Mouse (Mus musculus) heart, adult 18-20 months (tissue): ENCODE data around the gene C1qtnf5. TPM values are rescaled to one million over a fixed set of nuclear protein-coding genes. Genes with fewer than 3 reads are reported as not detected.
A peak's percentile ranks its signal among the peaks of the same experiment; 100 is the strongest.

Source experiments
- DNase-seq, 2 experiments: peaks; one replicate each; pipeline ENCODE4 v3.0.0; 2021 to 2022; ENCODE audit warnings: mixed read lengths in 1 of 2
- total RNA-seq, 2 experiments: library from RNA; stranded (reverse); gene quantifications; 2 replicates each; pipeline ENCODE4 v1.2.3; 2021

Gene C1qtnf5
- total RNA-seq, 2 experiments from 2014 or later, result 5.6 to 5.9 TPM

DNA sequence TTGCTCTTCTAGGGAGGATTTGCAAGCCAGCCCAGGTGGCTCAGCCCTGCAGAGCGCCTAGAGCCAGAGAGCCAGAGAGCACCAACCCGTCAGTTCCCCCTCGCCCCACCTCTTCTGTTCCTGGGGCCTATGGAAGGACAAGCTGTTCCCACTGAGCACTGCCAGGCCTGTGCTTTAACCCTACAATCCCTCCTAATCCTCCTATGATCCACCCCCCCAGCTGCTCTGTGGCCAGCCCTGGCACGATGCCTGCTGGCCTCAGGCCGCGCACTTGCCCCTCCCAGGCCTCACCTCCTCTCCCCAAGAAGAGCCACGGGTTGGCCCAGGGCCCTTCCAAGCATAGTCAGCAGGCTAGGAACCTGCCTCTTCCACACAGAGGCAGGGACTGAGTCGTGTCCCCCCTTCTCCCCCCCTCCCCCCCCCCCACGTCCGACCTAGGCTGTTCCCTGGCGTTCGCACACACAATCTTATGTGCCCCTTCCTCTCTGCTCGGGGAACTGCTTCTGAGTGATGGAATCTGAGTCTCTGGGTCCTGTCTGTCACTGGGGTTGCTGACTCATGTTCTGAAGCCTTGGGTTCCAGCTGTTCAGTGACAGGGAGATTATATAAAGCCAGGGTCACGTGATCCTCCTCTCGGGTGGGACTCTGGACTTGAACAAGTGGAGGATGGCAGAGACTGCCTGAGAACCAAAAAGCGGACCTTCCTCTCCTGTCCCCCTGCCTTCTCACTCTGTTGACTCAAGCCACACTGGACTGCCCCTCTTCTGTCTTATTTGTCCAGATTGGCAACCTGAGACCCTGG, 27.9 kb upstream of the C1qtnf5 start:
- DNase-seq, result peak; percentile 88 to 93

DNA sequence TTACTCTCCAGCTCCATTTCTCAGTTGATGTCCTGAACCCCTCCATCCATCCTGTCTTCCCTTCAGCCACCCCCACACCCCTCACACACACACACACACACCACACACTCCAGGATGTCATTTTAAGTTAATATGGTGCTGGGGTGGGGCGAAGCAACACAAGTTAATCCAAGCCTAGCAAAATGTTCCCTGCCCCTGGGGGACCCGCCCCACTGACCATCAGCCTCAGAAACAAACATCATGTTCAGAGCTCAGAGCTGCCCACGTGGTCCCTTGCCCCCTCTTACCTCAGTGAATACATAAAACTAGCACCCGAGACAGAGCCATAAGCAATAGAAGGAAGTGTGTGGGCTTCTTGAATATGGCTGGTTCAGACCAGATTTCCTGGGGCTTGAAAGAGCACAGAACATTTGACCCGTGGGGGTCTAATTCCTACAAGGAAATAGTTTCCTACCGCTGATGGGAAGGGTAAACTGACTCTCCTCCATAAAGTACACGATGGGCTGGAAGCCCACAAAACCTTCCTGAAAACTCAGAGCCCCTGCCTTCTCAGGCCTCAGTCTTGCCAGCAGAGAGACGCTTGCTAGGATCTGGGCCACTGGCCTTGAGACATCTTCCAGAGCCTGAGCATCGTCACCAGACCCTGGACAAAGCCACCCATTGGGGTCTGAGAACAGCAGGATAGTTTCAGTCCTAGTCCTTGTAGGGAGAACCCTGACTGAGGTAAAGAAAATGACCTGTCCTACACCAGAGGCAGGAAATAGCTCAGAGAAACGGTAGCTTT, 26.9 kb upstream of the C1qtnf5 start:
- no peak for DNase-seq

DNA sequence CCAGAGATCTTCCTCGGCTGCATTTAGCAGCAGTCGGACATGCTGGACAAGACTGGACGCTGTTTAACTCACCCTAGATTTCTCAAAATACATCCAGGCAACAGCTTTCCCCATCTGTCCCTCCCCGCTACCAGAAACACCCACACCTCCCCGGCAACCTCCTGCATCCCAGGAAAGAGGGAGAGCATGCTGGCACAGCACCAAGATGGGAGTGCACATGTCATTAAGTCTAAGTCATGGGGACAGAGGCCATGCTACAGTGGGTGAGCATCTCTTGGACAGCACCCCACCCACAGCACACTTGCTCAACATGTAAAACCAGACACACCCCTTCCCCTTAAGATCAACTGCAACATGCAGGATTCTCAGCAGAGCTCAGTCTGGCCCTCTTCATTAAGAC, 26.1 kb upstream of the C1qtnf5 start:
- DNase-seq, result no peak

DNA sequence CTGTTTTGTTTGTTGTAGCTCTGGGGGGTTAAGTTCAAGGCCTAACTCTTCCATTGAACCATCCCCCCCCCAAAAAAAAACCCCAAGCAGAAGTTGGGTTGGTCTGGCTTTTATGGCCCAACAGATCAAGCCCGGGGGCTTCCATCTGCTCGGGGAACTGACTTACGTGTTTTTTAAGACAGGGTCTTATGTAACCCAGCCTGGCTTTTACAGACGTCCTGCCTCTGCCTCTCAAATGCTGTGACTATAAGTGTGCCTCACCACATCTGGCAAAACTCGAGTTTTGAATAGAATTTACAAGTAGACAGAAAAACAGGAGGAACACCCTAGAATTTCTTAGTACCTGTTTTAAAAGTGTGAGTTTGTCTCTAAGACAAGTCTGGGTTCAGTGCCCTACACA, 25.5 kb upstream of the C1qtnf5 start:
- DNase-seq, result no peak

DNA sequence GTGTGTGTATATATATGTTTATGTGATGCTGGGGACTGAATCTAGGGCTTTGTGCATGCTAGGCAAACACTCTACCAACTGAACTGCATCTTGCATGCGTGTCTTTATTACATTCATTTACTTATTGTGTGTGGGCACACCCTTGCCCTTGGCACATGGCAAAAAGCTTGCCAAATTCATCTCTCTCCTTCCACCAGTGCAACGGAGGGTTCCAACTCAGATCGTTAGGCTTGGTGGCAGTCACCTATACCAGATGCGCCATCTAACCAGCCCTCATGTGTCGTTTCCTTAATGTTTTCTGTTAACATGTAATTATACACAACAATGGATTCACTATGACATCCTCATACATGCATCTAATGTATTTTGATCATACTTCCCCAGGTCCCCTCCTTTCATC, 24.8 kb upstream of the C1qtnf5 start:
- peak in 1 of 2 experiments; percentile 7 for DNase-seq

DNA sequence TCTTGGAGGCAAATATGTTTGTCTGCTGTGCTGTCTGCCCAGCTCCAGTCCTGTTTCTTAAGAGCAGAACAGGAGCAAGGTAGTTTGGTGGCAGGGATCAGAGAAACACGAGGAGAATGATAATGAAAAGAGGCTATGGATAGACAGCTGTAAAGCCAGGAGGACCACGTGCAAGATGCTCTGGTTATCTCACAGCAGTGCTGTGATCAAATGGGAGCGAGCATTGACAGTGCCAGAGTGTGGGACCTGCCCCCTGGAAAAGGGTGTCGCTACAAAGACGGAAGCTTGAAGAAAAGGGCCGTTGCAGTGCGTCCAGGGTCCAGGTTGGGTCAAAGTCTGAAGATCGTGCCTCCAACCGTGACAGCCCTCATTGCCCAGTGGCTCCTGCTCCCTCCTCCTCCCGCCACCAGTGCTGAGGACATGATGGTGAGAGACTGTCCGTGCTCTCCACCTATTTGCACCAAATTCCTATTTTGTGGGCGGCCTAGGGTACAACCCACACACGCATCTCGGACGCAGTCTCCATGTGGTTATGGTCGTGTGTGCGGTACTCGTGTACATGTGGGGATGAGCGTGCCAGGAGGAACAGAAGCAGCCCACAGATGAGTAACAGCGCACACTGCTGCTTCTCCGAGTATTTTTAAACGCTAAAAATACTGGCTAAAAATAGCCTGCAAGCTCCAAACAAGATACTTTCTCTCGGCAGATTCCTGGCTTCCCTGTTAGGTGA, 23.5 kb upstream of the C1qtnf5 start:
- DNase-seq, result peak in 1 of 2 experiments; percentile 63

DNA sequence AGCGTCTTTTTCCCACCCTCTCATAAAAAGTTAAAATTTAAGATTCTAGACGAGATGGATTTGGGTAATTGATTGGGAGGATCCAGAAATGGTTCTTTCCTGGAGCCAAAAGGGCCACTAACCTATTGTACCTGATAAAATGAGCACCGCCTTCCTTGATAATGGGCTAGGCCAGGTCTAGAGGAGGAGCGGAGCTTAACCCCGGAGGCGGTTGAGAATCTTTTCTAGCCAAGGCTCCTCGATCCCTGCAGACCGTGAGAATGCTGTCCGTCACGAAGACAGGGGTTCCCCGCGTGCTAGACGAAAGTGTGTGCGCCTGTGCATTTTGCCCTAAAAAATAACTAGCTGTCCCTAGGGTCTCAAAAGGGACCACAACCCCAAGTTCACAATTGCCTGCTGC, 22.8 kb upstream of the C1qtnf5 start:
- DNase-seq, result no peak

DNA sequence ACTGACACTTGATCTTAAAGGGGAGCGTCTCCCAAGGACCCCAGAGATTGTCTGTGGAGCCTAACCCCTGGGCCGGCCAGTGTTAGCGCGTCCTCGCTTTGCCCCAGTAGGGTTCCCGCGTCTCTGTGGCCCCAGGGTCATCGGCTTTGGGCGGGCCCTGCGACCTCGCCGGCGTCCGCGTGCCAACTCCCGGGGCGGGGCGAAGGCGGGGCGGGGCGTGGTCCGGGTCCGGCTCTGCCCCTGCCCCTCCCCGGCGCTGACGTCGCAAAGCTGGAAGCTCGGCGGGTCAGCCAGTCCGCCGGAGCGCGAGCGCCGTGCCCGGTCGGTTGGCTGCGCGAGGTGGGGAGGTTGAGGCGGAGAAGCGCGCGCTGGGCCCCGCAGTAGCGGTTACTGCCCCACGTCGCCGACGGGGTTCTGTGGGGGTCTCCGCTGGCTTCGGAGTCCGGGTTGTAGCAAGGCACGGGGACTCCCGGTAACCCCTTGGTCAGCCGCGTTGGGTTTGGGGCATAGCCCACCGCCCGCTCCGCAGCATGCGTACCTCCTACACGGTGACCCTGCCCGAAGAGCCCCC, 22.3 kb upstream of the C1qtnf5 start:
- peak; percentile 96 to 98 for DNase-seq

DNA sequence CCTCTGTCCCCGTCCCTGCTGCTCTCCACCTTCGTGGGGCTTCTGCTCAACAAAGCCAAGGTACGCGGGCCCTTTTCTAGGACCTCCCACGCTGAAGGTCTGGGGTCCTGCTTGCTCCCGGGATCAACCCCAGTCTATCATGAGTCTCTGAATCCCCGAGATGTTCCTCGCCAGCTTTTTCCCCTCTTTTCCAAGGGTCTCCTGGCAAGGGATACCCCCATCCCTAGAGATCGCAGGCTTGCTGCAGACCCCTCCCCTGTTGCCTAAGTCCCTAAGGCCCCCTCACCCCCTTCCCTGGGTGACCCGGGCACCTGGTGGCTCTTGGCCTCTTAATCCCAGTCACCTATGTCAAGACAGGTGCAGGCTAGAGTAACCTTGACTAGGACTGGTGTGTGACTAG, 21.8 kb upstream of the C1qtnf5 start:
- peak in 1 of 2 experiments; percentile 42 for DNase-seq

DNA sequence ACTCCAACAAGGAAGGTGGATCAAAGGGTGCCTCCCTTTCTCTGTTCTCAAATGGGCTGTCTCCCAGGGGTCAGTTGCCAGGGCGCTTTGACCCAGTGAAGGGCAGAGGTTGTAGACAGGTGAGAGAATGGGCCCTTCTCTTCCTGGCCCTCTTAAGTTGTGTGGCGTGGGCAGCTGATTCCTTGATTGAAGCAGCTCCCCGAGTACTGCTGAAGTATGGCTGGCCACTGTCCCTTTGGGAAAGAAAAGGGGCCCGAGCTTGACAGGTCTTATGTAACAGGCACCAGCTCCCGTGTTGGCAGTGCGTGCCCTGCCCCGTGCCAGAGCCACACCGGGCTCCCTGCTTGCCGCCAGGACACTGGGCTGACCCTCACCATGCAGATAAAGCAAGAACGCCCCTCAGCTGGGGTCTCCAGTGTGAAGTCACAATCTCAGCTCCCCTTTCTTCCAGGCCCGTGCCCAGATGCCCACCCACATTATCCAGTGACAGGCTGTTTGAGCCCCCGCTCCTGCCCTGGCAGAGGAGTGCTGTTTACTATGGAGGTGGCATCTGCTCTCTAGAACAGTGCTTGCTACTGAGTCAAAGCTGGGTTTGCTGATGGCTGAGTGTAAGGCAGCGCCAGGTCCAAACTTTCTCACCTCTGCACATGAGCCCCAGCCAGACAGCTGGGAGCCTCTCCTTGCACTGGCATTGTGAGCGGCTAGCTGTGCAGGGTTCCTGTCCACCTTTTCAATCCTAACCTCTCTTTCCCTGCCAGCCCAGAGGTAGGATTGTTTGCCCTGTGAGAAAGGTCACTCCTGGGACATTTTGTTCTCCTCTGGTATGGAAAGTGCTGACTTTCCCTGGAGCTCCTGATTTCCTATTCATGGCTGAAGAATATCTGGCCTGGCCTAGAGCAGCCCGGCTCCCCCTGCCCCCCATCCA, 21.0 kb upstream of the C1qtnf5 start:
- peak; percentile 82 to 83 for DNase-seq

DNA sequence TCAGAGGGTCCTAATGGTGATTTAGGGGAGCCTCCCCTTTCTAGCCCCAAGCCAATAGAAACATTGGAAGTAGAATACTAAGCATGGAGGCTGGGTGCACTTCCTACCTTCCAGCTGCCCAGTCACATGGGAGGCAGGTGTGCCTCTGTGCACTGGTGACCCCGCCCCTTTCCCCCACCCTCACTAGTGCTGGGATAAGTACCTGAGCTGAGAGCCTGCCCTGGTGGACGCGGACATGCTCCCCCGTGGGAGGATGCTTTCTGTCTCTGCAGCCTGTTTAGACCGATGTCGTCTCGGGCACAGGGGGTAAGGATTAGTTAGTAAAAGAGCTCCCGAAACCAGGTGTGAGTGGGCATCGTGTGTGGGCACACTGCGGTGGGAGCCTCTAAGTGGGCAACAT, 20.1 kb upstream of the C1qtnf5 start:
- DNase-seq, result peak in 1 of 2 experiments; percentile 51

DNA sequence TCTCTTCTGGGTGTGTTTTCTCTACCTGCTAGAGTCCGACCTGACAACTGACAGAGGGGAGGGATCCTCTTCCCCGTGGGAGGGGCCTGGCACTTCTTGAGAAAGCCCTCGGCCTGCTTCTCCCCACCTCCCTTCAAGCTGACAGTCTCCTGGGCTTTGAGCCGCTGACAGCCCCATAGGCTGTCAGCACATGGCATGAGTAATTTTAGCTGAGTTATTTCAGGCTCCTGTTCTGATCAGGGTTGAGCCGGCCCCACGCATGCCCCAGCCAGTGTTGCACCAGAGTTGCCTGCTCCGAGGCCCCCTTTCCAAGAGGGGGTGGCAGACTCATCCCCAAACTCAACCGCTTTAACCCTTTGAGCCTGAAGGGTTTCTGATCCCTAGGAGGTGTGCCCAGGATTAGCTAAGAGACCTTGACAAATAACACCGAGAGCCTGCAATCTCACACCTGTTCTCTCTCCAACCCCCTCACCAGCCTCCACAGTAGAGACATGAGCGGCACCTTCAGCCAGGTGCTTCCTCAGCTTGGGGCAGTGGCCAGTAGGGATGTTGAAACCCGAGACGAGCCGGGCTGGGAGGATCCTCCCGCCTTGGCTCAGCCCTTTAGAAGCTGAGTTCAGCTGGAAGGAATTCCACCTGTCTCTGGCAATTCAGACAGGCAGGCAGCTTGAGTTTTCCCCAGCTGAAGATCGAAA, 19.1 kb upstream of the C1qtnf5 start:
- peak; percentile 74 to 79 for DNase-seq

DNA sequence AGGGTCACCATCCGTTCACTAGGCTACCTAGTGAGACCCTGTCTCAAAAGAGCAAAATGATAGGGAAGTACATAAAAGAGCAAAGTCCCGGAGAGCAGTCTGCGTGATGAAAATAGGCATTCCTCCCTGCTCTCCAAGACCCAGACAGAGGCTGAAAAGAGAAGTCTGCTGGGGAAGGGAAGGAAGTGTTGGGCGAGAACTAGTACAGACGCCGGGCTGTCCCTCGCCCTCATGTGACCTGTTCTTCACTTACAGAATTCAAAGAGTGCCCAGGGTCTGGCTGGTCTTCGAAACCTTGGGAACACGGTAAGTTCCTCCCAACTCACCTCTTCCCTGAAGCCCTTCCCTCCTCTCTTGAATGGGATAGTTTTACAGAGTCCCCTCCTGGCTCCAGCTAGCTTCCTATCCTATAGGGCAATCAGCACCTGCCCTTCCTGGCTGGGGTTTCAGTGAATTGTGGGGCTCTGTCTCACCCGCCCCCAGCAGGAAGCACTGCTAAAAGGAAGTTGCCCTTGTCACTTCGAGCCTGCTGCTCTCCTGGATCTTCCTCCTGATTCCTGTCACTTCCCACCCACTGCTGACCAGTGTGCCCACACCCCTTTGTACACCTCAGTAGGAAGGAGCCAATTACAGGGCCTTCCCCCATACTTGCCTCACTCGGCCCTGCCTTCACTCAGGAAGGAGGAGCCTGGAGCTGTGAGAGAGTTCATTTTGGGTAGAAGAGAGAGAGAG, 18.0 kb upstream of the C1qtnf5 start:
- peak in 1 of 2 experiments; percentile 36 for DNase-seq

DNA sequence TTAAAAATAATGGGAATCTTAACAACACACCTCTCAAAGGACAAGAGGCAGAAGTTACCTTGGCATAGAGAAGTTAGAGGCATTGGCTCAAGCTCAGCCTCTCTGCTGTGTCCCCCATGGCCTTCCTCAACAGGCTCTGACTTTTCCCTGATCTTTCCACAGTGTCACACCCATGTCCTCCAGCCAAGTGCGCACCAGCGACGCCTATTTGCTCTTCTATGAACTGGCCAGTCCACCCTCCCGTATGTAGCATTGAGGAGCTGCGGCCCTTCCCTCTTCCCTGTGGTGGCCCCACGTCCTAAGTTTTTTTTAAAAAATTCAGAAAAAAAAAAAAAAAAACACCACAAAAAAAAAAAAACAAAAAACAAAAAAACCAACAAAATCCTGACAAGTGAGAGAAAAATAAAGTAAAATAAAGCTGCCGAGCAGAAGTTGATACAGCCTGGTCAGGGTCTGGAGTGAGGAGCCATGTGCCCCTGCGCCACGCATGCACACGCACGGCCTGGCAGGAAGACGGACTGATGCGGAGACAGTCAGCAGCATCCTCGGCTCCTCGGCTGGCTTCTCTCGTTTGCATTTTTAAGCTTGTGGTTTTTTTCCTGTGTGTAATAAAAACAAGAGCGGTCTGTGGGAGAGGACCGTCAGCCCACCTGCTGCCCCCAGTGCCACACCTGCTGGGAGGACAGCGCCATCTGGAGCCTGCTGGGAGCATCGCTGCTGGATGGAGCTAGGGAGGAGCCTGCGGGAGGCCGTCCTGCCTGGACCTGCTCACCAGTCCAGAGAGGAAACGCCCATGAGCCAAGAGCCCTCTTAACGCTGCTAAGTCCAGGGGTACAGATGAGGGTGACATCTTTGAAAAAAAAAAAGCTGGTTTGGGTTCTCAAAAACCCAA, 13.2 kb upstream of the C1qtnf5 start:
- DNase-seq, result peak; percentile 77 to 85

DNA sequence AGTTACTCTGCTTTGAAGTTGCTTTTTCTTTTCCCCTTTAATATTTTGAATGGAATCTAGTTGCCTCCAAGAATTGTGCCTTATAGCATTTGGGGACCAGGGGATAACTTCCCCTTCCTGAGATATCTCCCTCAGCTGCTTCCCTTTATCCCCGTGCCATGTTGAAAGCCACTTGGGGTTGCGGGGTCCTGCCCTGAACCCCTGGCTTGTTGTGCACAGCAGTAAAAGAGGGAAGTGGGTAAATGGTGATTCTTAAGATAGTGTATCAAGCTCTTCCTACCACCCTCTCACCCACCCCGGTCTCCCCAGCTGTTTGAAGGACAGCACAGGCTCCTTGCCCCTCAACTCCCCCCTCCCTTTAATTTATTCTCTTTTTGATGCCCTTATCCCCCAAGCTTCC, 12.3 kb upstream of the C1qtnf5 start:
- DNase-seq, result peak in 1 of 2 experiments; percentile 10

DNA sequence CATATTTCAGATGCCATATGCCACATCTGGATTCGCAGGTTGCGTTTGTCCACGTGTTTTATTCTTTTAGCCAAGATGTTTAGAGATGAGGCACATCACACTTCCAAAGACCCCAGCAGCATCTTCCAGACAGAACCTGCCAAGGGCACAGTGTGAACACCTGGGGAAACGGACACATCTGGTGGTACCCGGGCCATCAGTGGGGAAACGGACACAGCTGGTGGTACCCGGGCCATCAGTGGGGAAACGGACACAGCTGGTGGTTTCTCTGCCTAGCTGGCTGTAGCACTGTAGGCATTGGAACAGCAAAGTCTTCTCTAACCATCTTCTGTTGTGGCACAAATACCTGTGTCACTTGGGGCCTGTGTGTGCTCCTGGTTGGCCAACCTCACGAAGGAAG, 11.3 kb upstream of the C1qtnf5 start:
- no peak for DNase-seq

DNA sequence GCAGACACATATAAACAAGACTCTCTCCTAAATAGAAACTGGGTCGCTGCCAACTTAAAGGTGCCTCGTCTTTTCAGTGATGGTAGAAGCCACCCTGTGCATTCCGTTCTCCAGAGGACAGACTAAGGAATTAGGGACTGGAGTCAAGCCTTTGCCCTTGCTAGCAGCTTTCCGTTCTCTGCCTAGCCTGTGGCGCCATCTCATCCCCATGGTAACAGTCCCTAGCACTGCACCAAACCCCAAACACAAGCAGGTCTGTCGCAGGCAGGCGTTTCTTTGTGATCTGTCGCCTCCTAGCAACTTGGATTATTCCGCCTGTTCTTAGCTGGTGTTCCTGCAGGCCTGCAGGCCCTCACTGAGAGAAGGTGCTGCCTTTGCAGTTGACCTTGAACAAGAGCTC, 10.5 kb upstream of the C1qtnf5 start:
- DNase-seq, result peak in 1 of 2 experiments; percentile 45

DNA sequence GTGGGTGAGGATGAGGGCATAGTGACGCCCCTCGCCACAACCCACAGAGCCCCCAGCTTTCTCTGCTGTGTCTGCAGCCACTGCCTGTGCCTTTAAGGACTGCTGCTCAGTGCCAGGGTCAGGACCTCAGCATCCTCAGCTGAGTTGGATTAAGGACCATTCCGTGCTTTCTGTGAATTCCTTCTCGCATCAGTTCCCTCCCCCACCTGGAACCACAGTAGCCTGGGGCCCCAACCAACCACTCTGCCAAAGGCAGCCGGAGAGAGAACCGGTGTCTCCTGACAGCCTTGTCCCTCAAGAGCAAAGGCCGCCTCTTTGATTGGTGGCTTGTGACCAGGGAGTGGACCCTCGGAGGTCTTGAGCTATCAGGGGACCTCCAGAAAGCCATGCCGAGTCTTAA, 5.6 kb upstream of the C1qtnf5 start, which contains the start of gene Mfrp:
Gene Mfrp, plus strand, starts transcription at position 240 of the 400 bp plus-strand sequence.
- no peak for DNase-seq

DNA sequence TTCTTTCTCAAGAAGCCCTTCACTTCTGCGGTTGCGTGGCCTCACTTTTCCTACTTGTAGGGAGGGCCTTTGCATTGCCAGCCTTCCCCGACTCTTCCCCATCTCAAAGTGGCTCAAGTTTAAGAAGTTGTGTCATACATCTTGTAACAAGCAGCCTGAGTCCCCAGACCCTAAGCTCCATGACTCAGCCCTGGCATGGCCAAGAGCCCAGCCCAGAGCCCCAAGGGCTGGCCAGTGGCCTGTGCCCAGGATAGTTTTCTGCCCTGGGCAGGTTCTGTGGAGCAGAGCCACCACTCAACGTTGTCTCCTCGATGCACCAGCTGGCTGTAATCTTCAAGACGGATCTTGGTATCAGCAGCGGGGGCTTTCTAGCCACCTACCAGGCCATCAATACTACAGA, 2.2 kb upstream of the C1qtnf5 start:
- no peak for DNase-seq
